Mouse (Mus musculus) small intestine, adult 2 months (tissue): ENCODE data around the gene Adamtsl5.

Experiments
- CTCF ChIP-seq: fragments of 200-500 bp; IDR thresholded peaks from 2 replicates; pipeline ENCODE4 v1.5.1; 2012; ENCODE audit warnings: low read depth, mild to moderate bottlenecking, control low read depth, inconsistent platforms, low read length, moderate library complexity, mixed read lengths; ENCODE audit not compliant: insufficient replicate concordance, insufficient read length; ENCODE audit errors: extremely low read depth
- POLR2A ChIP-seq: fragments of 200-500 bp; IDR thresholded peaks from 2 replicates; pipeline ENCODE4 v1.6.1; 2012; ENCODE audit warnings: low read depth, mild to moderate bottlenecking, control low read depth, inconsistent platforms, low read length, moderate library complexity

DNA sequence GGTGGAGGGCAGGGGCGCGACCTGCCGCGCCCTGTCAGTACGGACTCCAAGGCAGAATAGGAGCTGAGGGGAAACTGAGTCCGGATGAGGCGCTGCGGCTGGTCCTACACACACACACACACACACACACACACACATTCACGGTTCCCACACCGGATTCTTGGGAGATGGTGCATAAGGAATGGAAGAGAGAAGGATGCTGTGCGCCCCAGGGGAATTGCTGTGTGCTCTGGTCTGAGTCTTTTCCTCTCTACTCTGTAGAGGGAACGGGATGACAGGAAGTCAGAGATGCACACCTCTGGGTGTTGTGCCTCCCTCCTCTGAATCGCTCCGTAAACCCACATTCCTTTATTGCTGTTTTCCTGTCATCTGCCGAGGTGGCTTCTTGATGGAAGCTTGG lies 48.9 kb downstream of the Adamtsl5 start:
- TF ChIP-seq POLR2A (no peak), CTCF (no peak)
